Mouse (Mus musculus): ENCODE data around the gene Rpl10. TPM values are rescaled to one million over a fixed set of nuclear protein-coding genes. Genes with fewer than 3 reads are reported as not detected.

The Rpl10 gene
- polyA plus RNA-seq, 1 experiment: 1,039 TPM

DNA sequence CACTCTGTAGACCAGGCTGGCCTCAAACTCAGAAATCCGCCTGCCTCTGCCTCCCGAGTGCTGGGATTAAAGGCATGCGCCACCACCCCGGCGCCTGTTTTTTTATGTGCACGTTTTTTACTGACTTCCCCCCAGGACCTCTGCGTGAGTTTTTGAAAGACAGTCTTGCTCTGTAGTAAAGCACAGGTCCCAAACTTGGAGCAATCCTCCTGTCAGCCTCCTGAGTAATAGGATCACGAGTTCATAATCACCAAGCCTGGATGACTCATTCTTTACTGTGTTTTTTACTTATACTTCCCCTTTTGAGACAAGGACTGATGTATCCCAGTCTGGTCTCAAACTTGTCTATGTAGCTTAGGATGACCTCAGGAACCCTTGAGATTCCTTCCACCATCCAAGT, 7.3 kb downstream of the Rpl10 start:
- no peaks in the 10 kb centered on the region; the same call in 1 of the 2 replicates for H3K4me1 ChIP-seq (ENCODE audit: control insufficient read depth, insufficient read depth, insufficient read length)
- TF ChIP-seq POLR2A (IDR thresholded peaks at IDR 0.05; ENCODE audit: low read depth, low read length) (no peak), CTCF (IDR thresholded peaks at IDR 0.05; ENCODE audit: extremely low read depth, insufficient read depth, insufficient read length, insufficient replicate concordance) (no peak)

DNA sequence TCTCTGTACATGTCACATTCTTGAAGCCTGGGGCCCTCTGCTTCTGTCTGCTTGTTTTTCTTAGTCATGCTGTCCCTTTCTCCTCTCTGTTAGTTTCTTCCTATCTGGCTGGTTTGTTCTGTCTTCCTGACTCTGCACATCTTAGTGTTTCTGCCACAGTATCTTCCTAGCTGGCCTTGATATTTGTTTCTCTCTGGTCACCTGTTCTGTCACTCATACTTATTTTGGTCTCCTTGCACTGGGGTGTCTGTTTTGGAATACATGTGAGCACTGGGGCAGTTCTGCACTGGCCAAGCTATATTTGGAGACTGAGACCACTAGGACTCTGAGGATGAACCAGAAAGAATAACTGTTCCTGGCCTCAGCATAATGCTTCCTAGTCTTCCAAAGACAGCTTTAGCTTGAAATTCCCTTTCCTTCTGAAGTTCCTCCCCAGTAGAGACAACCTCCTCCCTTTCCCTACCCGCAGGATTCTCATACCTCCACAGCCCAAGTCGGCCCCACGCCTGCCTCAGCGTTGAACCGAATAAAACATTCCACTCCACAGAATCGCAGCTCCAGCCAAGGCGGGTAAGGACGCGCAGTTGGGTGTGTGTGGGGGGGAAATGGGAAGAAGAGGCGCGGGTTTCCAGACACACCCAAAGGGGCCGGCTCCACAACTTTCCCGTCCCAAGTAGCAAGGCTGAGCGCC, 10.6 kb downstream of the Rpl10 start:
- no peak for DNase-seq (ENCODE audit: low read depth in 1 of 2, low spot score in 2 of 2)
- peak overlapping the region; percentile 74 for H3K27ac ChIP-seq (ENCODE audit: insufficient read depth, low read length)
- H3K36me3 ChIP-seq (ENCODE audit: control insufficient read depth, insufficient read depth, low read length): 0 out of 2 replicates have a peak, but pooled peaks cover 1% of the 10 kb centered on the region
- H3K4me1 ChIP-seq (ENCODE audit: control insufficient read depth, insufficient read depth, insufficient read length): no peaks in the 10 kb centered on the region; the same call in 1 of the 2 replicates
- peak overlapping the region; percentile 67 for H3K4me3 ChIP-seq (ENCODE audit: extremely low read depth, insufficient read depth, insufficient read length)
- no peak for TF ChIP-seq POLR2A (IDR thresholded peaks at IDR 0.05; ENCODE audit: low read depth, low read length)
- TF ChIP-seq CTCF (IDR thresholded peaks at IDR 0.05; ENCODE audit: extremely low read depth, insufficient read depth, insufficient read length, insufficient replicate concordance): no peak
- WGBS: 25% methylated on average over 14 of the region's 14 CpGs
- no peaks in the 10 kb centered on the region for H3K27me3 ChIP-seq (ENCODE audit: control insufficient read depth, insufficient read depth, low read length)

More for the DNA sequence above, 7.3 kb downstream of the Rpl10 start:
- no peaks in the 10 kb centered on the region for H3K27me3 ChIP-seq (ENCODE audit: control insufficient read depth, insufficient read depth, low read length)
- WGBS: 69% methylated on average over 8 of the region's 8 CpGs
- H3K36me3 ChIP-seq (ENCODE audit: control insufficient read depth, insufficient read depth, low read length): no peaks in the 10 kb centered on the region; the same call in 1 of the 2 replicates
- no peak for DNase-seq (ENCODE audit: low read depth in 1 of 2, low spot score in 2 of 2)
- no peak overlapping the region for H3K27ac ChIP-seq (ENCODE audit: insufficient read depth, low read length)
- H3K4me3 ChIP-seq (ENCODE audit: extremely low read depth, insufficient read depth, insufficient read length): no peak overlapping the region

DNA sequence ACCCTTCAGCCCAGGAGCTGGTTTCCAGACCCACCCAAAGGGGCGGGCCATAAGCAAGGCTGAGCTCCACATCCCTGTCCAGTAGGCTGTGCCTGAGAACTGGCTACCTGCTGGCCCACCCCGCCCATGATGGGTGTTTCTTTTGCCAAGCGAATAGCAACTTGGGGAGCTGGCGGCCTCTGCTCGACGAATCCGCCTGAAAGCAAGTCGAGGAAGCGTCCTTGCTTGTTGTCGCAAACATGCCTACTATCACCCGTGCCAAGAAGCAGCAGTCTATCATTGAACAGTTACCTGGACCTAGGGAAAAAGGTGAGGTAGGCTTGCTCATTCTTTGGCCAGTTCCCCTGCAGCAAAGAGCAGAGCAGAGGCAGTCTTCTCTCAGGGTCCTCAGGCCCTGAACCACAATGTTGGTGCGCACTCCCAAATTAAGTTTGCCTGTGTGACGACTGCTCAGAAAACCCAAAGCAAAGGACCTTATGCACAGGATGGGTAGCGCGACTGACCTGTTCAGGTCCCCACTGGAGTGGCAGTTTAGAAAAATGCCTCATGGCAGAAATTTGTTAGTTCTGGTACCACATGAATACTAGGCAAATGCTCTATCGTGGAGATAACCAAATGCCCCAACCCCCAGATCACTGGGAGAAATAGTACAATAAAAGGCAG, 11.3 kb downstream of the Rpl10 start, which contains the start of the genes Taz and Dnase1l1:
Gene Taz, plus strand, starts transcription at position 181 of the 663 bp plus-strand sequence.
Gene Dnase1l1, minus strand, starts transcription at position 606 of the 663 bp plus-strand sequence.
- peak in 1 of 2 experiments; percentile 53 for DNase-seq (ENCODE audit: low read depth in 1 of 2, low spot score in 2 of 2)

DNA sequence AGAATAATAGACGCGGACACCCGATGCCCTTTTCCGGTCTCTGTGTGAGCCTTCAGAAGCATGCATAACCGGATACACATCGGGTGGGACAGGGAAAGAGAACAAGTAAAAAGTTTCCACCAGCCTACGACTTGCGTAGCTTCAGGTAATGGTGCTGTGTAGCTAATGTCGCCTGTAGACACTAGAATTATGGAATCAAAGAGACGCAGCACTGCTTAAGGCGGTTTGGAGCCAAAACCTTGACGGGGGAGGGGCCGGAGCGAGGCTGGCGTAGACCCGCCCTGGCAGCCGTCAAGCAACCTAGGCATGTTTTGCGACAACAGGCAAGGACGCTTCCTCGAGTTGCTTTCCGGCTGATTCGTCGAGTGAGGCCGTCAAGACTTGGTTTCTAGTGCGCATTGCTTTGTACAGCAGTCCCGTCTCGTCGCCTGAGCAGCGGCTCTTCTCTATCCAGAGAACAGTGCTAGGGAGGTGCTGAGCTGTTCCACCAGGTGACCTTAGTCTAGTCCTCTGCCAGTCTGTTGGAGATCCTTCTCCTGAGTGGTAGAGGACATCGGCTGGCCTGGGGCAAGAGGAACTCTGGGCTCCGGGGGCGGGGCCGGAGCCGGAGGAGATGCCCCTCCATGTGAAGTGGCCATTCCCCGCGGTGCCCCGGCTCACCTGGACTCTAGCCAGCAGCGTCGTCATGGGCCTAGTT, 11.9 kb downstream of the Rpl10 start:
- no peak for TF ChIP-seq CTCF (IDR thresholded peaks at IDR 0.05; ENCODE audit: extremely low read depth, insufficient read depth, insufficient read length, insufficient replicate concordance)
- no peak for TF ChIP-seq POLR2A (IDR thresholded peaks at IDR 0.05; ENCODE audit: low read depth, low read length)
- Histone ChIP-seq H3K4me1 (ENCODE audit: control insufficient read depth, insufficient read depth, insufficient read length) (no peaks in the 10 kb centered on the region; the same call in 1 of the 2 replicates), H3K27ac (ENCODE audit: insufficient read depth, low read length) (peak overlapping the region; percentile 74), H3K4me3 (ENCODE audit: extremely low read depth, insufficient read depth, insufficient read length) (peak overlapping the region; percentile 67), H3K27me3 (ENCODE audit: control insufficient read depth, insufficient read depth, low read length) (no peaks in the 10 kb centered on the region), H3K36me3 (ENCODE audit: control insufficient read depth, insufficient read depth, low read length) (peaks cover 1% of the 10 kb centered on the region; the same call in 1 of the 2 replicates)
- WGBS: 30% methylated on average over 39 of the region's 39 CpGs
- DNase-seq (ENCODE audit: low read depth in 1 of 2, low spot score in 2 of 2): peak; percentile 71 to 83

More for the DNA sequence above, 11.3 kb downstream of the Rpl10 start, which contains the start of the genes Taz and Dnase1l1:
- peak within 1 kb of the TSS; percentile 67 for H3K4me3 ChIP-seq (ENCODE audit: extremely low read depth, insufficient read depth, insufficient read length)
- no peaks in the 10 kb centered on the region for H3K27me3 ChIP-seq (ENCODE audit: control insufficient read depth, insufficient read depth, low read length)
- peaks cover 1% of the 10 kb centered on the region; the same call in 1 of the 2 replicates for H3K36me3 ChIP-seq (ENCODE audit: control insufficient read depth, insufficient read depth, low read length)
- peak within 1 kb of the TSS; percentile 74 for H3K27ac ChIP-seq (ENCODE audit: insufficient read depth, low read length)
- 20% methylated on average over 16 of the region's 16 CpGs for WGBS
- no peaks in the 10 kb centered on the region; the same call in 1 of the 2 replicates for H3K4me1 ChIP-seq (ENCODE audit: control insufficient read depth, insufficient read depth, insufficient read length)
- TF ChIP-seq POLR2A (IDR thresholded peaks at IDR 0.05; ENCODE audit: low read depth, low read length): no peak
- no peak for TF ChIP-seq CTCF (IDR thresholded peaks at IDR 0.05; ENCODE audit: extremely low read depth, insufficient read depth, insufficient read length, insufficient replicate concordance)

DNA sequence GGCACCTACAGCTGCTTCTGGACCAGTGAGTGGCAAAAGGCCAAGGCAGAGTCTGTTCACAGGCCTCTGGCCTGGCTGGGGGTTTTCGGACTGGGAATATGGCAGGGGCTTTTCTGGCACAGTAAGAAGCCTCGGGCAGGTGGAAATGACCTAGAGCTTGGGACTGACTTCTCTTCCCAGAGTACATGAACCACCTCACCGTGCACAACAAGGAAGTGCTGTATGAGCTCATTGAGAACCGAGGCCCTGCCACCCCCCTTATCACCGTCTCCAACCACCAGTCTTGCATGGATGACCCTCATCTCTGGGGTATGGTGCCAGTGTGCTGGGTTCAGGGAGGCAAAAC, 12.5 kb downstream of the Rpl10 start:
- Histone ChIP-seq H3K4me1 (ENCODE audit: control insufficient read depth, insufficient read depth, insufficient read length) (no peaks in the 10 kb centered on the region; the same call in 1 of the 2 replicates), H3K36me3 (ENCODE audit: control insufficient read depth, insufficient read depth, low read length) (peaks cover 1% of the 10 kb centered on the region; the same call in 1 of the 2 replicates), H3K4me3 (ENCODE audit: extremely low read depth, insufficient read depth, insufficient read length) (peak overlapping the region; percentile 67), H3K27ac (ENCODE audit: insufficient read depth, low read length) (peak overlapping the region; percentile 74), H3K27me3 (ENCODE audit: control insufficient read depth, insufficient read depth, low read length) (no peaks in the 10 kb centered on the region)
- DNase-seq (ENCODE audit: low read depth in 1 of 2, low spot score in 2 of 2): no peak
- WGBS: 40% methylated on average over 5 of the region's 5 CpGs
- no peak for TF ChIP-seq CTCF (IDR thresholded peaks at IDR 0.05; ENCODE audit: extremely low read depth, insufficient read depth, insufficient read length, insufficient replicate concordance)
- TF ChIP-seq POLR2A (IDR thresholded peaks at IDR 0.05; ENCODE audit: low read depth, low read length): no peak

DNA sequence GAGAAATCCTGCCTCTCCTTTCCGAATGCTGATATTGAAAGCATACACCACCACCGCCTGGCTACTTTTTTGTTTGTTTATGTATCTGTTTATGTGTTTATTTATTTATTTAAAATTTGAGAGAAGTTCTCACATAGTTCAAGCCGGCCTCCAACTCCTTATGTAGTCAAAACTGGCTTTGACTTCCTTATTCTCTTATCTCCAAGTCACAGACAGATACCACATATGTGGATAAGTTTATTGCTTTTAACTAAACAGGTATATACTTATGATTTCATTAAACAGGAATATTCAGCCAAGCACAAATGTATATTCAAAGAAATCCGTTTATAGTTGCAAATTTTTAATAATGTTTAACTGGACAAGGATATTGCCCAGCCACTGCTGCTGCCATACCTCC, 22.8 kb downstream of the Rpl10 start:
- Histone ChIP-seq H3K27ac (ENCODE audit: insufficient read depth, low read length) (no peak overlapping the region), H3K4me3 (ENCODE audit: extremely low read depth, insufficient read depth, insufficient read length) (no peak overlapping the region), H3K4me1 (ENCODE audit: control insufficient read depth, insufficient read depth, insufficient read length) (no peaks in the 10 kb centered on the region), H3K27me3 (ENCODE audit: control insufficient read depth, insufficient read depth, low read length) (no peaks in the 10 kb centered on the region), H3K36me3 (ENCODE audit: control insufficient read depth, insufficient read depth, low read length) (no peaks in the 10 kb centered on the region; the same call in 1 of the 2 replicates)
- TF ChIP-seq CTCF (IDR thresholded peaks at IDR 0.05; ENCODE audit: extremely low read depth, insufficient read depth, insufficient read length, insufficient replicate concordance) (no peak), POLR2A (IDR thresholded peaks at IDR 0.05; ENCODE audit: low read depth, low read length) (no peak)
- WGBS: 71% methylated on average over 4 of the region's 4 CpGs
- no peak for DNase-seq (ENCODE audit: low read depth in 1 of 2, low spot score in 2 of 2)
